Mouse (Mus musculus) thymus, adult 2 months (tissue): Measurements from ENCODE around the gene Glra3.

Experiments used
- CTCF ChIP-seq: fragments of 200-500 bp; IDR thresholded peaks from 2 replicates; pipeline ENCODE4 v1.5.1; 2012; ENCODE audit warnings: mild to moderate bottlenecking, control low read depth, low read length, moderate library complexity, borderline replicate concordance; ENCODE audit not compliant: control insufficient read depth, poor library complexity, insufficient read depth; ENCODE audit errors: extremely low read depth
- POLR2A ChIP-seq: fragments of 200-500 bp; IDR thresholded peaks from 2 replicates; pipeline ENCODE4 v1.6.1; 2012; ENCODE audit warnings: mild to moderate bottlenecking, low read length, control low read depth, moderate library complexity; ENCODE audit not compliant: control insufficient read depth, poor library complexity, insufficient read depth; ENCODE audit errors: extremely low read depth

DNA sequence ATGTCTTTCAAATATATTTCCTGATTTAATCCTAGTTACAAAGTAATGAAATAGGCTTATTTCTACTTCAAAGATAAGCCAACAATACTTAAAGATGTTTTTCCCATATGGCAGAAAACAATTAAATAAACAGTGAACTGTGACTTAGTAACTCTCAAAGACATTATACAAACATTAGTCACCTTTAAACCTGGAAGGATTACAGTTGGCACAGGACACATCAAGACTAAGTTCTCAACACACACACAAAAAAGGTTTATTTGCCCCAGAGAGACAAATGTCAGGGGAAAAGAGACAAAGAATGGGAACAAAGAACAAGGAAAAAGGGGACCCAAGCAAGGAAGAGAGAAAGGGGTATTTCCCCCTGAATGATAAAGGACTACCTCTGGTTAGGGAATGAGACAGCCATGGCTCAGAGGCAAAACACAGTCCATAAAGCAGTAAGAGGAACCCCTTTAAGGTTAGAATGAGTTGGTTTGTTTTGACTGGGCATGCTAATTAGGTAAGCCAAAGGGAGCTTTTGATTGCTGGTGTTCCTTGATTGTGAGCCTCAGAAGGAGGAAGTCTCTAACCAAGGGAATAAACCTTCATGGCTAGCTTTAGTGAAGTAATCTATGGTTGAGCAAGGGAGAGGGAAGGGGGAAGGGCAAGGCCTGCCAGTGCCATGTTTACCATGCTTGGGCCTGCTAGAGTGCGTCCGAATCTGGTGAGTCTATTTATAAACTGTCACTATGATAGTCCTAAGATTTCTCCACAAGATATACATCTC lies 130.4 kb downstream of the Glra3 start:
- no peak for TF ChIP-seq CTCF
- no peak for TF ChIP-seq POLR2A
